Mouse (Mus musculus): ENCODE results near the gene Kif12. TPM values are rescaled to one million over a fixed set of nuclear protein-coding genes. Genes with fewer than 3 reads are reported as not detected.

The Kif12 gene
- polyA plus RNA-seq, 1 experiment from 2014 or later: 0.11 TPM

Other genes with a start within 250 kb of the Kif12 start
- gene Zfp618, start 206.6 kb downstream of the Kif12 start, polyA plus RNA-seq (2014; fragmentation: Nextera tagmentation; extraction: Ambion mirVana): 11.6 and 12.3 TPM in 2 replicates
- gene Ambp, start 17.3 kb downstream of the Kif12 start, polyA plus RNA-seq (2014; fragmentation: Nextera tagmentation; extraction: Ambion mirVana): 2.4 and 11.6 TPM in 2 replicates
- gene Col27a1, start 41.9 kb upstream of the Kif12 start, polyA plus RNA-seq (2014; fragmentation: Nextera tagmentation; extraction: Ambion mirVana): 3.3 and 3.4 TPM in 2 replicates
- not detected in 2 replicates for gene Orm1, start 172.4 kb upstream of the Kif12 start, polyA plus RNA-seq (2014; fragmentation: Nextera tagmentation; extraction: Ambion mirVana)
- gene Orm3, start 184.0 kb upstream of the Kif12 start, polyA plus RNA-seq (2014; fragmentation: Nextera tagmentation; extraction: Ambion mirVana): not detected in 2 replicates
- gene Orm2, start 190.3 kb upstream of the Kif12 start, polyA plus RNA-seq (2014; fragmentation: Nextera tagmentation; extraction: Ambion mirVana): not detected in 2 replicates
- gene Akna, start 231.2 kb upstream of the Kif12 start, polyA plus RNA-seq (2014; fragmentation: Nextera tagmentation; extraction: Ambion mirVana): 3.1 and 3.2 TPM in 2 replicates